Mouse (Mus musculus) urinary bladder, postnatal 36 days (tissue): Measurements from ENCODE around the gene Cct4.

Source experiments
- DNase-seq, 2 experiments: peaks; one replicate each; pipeline ENCODE4 v3.0.0; 2022; ENCODE audit warnings: low spot score in 2 of 2, mixed read lengths in 1 of 2

Cct4 gene

DNA sequence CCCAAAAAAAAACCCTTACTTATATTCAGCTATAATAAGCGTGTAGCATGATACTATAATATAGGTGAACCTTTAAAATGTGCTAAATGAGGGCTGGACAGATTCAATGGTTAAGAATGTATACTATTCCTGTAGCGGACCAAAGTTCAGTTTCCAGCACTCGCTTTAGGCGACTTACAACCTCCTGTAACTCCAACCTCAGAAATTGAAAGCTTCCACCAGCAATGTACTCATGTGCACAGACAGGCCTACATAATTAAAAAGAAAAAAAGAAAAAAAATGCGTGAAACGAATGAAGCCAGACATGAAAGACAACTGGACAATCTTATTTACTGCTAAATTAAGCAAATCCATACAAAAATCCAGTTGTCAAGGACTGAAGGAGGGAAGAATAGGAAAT is 7.5 kb upstream of the Cct4 start:
- DNase-seq: no peak

DNA sequence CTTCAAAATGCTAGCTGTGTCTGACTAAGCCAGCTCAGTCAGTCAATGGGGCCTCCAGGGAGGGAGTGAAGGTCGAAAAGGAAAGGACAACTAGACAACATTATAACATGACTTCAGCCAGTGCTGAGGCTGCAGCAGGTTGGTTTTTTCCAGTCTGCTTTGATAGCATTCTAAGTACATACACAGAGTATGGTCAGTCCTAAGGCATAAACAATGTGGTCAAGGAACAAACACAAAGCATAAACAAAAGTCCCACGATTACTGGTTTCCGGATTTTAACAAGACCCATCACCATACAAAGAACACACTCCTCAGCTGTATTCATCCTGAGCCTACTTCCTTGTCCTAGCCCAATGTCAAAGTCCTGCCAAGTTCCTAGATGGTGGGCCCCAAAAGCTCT is 4.8 kb upstream of the Cct4 start:
- DNase-seq: no peak

DNA sequence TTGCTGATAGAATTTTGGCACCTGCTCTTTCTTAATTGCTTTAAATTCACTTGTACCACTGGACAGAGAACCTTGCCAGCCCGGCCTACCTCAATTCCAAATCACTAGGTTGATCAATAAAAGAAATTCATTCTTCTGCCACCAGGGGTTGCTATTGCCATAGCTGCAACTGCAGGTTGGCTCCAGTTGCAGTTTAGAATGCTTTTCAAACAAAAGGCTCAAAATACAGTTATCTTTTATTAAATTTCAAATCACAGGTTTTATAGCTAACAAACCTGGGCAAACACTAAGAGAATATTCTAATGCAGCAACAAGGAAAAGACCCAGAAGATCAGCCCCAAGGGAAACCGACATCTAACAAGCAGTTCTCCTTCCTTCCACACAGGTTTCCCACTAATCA is 3.0 kb upstream of the Cct4 start:
- peak in 1 of 2 experiments; percentile 19 for DNase-seq

DNA sequence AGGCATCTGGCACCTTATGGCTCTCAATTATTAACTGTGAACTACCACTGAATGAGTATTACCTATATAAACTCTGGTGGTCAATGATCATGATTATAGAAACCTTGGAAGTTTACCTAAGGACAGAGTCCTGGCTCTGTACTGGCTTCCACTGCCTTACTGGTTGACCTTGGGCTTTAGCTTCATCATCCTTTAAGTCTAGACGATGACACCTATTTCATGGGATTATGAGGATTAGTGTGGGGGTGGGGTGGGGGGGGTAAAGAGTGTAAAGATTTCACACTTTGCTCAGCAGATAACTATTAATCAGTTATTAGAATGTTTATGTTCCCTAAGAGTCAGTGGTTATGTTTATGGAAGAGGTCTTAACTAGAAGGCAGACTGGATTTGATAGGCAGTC is 533 bp upstream of the Cct4 start:
- no peak for DNase-seq

DNA sequence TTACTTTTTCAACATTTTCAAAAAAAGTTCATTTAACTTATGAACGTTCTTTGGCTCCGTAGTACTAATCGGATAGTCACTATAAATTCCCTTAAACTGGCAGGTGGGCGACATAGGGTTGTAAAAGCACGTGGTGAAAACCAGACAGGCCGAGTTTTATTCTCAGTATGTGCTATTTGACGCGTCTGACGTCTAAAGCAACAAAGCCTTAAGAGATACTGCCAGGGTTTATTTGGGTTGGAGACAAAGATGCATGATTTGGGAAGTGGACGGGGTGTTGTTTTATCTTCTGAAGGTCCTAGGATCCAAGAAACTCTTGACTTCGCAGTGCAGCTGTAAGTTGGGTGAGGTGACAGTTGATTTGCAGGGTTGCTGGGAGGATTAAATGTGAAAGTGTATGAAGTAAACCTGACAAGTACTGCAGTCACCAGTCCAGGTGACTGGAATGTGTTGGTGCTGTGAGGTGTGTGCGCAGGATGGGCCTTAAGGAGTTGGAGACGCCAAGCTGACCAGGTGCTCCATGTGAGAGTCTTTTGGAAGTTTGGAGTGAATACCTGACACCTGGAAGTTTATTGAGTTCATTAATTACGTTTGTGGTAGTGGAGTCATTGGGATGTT is 1.0 kb downstream of the Cct4 start:
- DNase-seq: no peak

DNA sequence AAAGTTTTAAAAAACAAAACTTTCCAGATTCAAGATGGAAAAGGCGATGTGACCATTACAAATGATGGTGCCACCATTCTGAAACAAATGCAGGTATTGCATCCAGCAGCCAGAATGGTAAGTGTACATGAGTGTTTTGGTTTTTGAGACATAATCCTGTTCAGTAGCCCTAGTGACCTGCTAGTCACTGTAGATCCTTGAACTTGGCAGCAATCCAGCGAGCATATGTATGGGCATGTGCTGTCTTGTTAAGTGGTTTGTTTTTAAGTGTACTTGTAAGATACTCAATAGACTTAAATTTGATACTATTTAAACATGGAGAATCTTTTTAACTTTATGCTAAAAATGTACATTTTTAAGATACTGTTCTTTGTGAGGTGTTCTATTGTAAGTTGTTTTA is 4.0 kb downstream of the Cct4 start:
- DNase-seq: no peak

DNA sequence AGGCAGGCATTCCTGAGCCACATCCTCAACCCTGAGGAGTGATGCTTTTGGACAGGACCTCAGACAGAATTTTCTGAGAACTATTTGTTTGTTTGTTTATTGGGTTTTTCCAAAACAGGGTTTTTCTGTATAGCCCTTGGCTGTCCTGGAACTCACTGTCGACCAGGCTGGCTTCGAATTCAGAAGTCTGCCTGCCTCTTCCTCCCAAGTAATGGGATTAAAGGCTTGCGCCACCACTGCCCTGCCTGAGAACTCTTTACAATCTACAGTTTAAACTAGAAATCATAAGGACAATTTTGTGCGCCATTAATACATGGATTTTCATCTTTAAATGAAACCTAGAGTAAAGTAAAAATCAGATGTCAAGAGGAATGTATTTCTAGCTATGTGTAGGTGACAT is 5.1 kb downstream of the Cct4 start:
- DNase-seq: no peak

DNA sequence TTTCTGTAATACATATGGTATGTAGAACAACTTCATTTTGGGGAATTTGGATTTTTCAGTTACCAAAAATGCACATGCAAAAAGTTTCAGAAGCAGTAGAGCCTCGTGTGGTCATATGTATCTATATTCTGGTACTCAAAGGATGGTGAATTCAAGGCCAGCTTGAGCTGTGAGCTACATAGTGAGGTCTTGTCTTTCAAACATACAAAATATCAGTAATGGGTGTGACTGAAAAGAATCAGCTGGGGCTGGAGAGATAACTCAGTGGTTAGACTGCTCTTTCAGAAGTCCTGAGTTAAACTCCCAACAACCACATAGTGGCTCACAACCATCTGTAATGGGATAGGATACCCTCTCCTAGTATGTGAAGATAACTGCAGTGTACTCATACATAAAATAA is 8.0 kb downstream of the Cct4 start:
- no peak for DNase-seq

DNA sequence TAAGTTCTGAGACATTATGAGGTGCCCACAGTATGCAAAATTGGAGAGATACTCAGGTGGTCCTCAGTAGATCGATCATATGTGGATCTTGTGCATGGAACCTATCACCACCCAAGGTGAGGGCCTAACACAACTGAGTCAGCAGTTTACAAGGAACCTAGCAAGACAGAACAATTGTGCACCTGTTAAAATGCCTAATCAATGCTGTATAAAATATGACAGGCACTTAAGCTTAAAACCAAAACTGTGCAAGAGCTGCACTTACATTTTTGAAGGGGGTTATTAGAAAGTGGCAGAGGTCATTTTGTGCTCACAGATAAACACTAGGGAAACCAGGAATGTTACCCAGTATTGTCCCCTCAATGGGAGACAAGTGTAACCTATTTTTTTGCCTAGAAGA is 15.0 kb downstream of the Cct4 start:
- no peak for DNase-seq

DNA sequence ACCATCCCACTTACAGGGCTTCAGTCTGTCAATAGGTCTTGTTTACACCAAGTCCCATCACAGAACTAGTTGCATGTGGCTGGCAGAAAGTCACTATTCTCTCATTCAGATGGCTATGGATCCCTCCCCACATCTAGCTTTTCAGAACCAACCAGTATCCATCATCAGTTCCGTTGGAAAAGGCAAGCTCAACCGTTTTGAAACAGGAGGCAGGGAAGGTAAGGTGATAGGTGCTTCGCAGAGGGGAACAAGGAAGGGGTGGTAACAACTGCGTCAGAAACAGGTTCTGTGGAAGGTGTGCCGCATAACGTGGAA is 16.8 kb downstream of the Cct4 start:
- no peak for DNase-seq

DNA sequence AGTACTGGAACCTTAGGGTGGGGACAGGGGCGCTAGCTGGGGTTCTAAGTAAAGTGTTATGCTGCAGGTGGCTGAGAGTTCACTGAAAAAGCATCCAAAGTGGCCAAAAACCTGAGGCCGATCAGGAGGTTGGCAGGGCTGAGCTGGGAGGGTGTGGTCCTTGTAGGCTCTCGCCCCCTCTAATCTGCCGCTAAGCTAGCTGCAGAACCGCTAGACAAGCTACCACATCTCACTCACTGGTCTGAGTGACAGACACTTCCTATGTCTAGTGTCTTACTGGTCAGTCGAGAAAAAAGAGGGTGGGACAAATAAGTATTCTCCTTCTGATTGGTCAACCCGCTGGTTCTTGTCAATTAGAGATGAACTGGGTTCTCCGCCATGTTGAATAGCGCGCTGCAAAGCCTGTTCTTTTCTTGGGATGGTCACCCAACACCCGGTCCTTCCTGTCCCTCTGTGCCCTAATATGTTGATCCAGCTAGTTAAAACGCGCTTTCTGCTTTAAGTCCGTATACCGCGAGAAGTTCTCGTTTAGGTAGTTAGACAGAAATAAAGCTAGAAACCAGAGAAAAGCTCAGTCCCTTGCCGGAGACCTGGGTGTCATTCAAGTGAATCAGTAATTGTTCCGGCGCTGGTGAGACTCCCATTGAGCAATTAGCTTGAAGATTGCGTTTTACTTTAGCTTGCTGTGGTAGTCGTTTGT is 17.3 kb downstream of the Cct4 start, which contains the start of gene Fam161a:
Gene Fam161a (plus strand): TSS at position 51 of the 700 bp plus-strand sequence.
- peak; percentile 63 to 64 for DNase-seq

DNA sequence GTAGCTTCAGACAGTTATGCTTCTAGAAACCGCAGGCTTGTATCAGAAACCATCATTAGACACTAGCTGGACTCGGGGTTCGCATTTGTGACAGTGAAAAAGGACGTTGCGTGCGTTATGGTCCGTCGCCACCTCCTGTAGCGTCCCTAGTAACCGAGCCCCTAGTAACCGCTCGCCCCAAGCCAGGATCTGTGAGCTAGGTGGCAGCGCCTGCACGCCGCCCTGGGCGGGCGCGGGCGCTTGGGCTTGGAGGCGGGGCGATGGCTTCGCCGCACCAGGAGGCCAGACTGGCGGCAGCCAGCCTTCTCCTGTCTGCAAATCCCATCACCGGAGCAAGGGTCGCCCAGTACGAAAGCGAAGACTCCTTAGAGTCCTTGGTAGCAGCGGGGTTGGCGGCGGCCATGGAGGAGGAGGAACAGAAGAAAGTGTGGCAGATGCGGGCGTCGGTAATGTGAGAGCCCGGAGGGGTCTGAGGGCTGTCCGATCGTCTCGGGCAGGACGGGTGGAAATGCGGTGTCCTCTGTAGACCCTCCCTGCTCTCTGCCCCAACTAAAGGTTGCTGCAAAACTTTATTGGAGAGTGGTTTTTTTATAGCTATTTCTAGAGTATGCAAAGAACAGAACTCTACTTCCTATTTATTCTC is 18.0 kb downstream of the Cct4 start:
- peak; percentile 73 to 79 for DNase-seq

DNA sequence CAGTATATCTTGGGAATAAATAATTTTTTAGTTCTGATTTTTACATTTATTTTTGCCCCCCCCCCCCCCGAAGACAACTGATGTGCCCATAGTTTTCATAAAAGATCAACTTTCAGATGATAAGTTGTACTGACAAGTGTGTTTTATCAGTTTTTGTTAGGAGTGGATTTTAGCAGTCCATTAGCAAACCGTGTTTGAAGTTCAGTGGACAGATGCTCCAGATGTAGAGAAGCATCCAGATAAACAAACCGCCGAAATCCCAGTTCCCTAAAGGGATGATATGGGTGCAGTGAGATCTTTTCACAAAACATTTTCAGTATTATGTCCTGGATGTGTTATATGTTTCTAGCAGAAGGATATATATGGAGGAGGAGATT is 18.5 kb downstream of the Cct4 start:
- no peak for DNase-seq

DNA sequence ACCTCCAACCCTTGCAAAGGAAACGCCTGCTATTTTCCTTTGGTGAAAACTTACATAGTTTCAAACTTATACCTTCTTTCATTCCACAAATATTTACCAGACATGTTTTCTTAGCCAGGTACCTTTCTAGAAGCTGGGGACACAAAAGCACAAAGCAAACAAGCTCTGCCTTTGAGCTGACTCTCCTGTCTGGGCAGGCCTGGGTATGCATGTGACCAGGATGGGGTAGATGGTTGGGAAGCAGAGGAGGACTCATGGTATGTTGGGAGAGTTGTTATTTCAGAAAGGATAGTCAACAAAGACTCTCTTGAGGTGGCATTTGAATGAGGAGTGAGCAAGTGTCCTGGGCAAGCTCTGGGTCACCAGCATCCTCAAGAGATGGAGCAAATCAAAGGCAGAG is 22.8 kb downstream of the Cct4 start:
- DNase-seq: peak in 1 of 2 experiments; percentile 20

DNA sequence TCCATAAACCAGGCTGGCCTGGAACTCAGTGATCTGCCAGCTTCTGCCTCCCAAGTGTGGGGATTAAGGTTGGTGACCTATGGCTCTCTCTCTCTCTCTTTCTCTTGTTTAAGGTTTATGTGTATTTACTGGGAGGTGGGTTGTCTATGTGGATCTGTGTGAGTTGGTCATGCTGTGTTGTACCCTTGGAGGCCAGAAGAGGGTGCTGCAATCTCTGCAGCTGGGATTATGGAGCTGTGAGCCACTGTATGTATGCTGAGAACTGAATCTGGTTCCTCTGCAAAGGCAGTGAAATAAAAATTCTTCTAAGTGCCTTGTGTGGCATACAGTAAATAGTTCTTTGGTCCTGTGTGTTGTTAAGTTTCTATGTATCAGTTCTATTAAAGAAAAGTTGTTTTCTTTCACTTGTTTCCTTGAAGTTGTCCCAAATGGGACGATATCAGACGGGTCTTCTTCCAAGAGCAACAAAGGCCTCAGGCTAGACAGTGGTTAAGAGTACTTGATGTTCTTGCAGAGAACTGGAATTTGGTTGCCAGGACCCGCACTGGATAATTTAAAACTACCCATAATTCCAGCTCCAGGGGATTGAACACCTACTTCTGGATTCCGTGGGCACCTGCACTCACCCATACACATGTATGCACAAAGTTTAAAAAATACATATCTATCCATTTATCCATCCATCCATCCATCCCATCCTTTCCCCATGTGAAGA is 23.4 kb downstream of the Cct4 start:
- DNase-seq: no peak

DNA sequence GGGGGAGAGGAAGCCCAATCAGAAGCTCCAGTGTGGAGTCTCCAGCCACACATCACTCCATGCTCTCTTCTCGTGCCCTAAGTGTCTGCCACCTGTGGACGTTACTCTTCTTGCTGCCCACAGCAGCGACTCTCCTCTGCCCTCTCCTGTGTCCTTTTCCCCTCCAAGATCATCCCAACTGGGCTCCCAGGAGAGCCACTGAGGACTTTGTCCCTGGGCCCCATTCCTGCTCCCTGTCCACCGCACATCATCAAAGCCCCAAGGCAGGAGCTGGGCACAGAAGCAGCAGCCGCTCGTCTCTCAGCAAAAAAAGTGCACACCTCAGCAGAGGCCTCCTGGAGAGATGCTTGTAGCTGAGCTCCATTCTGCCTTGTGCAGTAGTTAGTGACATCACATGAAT is 24.7 kb downstream of the Cct4 start:
- DNase-seq: no peak

DNA sequence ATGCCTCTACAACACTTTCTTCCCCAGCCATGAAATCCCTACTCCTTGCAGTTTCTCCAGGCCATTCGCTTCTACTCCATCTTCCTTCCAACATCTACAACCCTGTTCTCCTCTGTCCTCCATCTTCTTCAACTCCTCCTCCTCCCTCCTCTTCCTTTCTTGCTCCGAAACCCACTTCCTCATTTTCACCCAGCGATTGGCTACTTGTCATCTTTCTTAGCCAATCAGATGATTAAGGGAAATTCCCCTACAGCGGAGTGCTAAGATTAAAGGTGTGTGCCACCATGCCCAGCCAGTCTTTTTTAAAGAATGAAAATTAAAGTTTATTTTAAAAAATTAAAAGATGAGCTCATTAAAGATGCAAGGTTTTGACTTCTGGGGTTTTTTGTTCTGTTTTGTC is 27.6 kb downstream of the Cct4 start:
- DNase-seq: no peak

DNA sequence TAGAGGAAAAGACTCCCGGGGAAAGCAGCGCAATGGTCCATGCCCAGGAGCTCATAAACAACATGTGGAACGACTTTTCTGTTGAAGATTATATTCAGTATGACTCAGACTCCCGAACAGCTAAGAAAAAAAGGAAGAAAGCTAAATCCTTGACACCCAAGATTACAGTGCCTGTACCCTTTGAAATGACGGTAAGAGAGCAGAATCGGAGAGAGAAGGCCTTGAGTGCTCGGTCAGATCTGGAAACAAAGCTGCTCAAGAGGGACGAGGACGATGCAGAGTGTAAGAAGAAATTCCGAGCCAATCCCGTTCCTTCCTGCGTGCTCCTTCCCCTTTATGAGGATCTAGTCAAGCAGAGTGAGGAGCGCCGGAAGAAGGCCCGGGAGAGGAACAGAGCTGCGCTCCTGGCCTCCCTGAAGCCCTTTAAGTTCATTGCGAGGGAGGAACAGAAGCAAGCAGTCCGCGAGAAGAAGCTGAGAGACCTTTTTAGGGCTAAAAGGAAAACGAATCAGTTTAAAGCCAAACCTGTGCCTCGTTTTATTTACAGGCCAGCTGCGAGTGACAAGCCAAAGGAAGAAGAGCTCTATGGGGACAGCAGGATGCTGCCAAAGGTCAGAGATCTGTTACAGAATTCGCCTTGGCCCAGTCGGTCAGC is 29.9 kb downstream of the Cct4 start:
- no peak for DNase-seq

DNA sequence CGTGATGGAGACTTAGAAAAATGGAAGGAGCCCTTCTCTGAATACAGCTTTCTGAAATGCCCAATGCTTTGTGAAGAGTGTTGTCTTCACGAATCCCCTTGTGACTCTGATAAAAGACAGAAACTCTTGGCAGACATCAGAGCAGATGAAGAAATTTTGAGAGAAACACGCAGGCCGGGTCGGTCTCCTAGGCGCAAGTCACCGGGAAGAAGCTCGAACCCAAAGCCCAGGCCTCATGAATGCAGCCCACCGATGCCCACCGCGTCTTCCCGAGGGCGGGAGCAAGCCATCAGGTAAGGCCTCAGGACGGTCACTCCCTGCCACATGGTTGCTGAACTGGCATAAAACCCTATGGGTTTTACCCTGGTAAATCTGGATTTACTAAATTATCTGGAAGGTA is 30.5 kb downstream of the Cct4 start:
- no peak for DNase-seq

DNA sequence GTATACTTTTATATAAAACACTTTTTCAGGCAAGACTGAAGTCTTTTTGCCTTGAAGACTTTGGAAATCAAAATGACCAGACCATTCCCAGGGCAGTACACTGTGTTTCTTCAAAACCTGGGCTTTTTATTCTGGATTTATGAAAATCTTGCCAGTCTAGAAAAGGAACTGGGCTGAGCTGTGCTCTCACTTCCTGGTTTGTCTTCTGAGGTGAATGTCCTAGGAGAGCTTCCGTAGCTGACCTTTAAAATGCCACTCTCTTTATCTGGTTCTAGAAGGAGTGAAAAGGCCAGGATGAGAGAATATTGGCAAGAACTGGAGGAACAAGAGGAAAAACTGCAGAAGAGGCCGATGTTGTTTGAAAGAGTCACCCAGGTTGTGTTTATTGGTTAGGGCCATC is 32.8 kb downstream of the Cct4 start:
- no peak for DNase-seq

DNA sequence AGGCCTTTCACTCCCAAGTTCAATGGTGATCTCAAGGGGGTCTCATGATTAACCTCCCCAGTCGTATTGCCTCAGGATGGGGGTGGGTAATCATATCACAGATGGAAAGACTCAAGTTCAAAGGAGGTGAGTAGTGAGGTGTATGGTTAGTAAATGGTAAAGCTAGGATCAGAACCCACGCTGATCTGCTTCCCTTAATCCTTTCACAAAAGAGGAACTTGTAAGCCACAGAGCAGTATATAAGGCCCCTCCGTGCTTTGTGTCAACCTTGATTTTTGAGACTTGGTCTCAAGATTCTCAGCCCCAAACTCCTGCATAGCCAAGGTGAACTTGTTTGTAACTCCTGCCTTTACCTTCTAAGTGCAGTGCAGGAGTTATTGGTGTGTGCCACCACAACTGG is 33.9 kb downstream of the Cct4 start:
- DNase-seq: no peak

DNA sequence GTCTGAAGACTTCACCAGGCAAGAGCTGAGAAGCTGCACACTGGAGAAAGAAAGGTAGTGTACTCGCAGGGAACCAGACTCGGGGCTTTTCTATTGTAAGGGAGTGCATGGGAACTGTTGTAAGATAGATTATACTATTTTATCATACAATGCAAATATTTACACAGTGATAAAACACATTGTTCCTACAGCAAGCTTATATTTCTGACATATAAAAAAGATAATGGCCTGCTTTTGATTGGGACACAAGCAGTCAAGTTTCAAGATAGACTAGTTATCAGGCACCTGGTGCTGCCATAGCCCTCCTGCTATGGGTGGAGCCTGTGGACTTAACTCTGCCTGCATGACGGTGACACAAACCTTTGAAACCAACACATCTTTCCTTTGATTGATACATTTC is 38.6 kb downstream of the Cct4 start:
- DNase-seq: no peak
